Mouse (Mus musculus) natural killer cell, adult 2 months (primary cell): Measurements from ENCODE around the gene Unk.

Experiments used
- DNase-seq, 2 experiments: peaks; one replicate each; pipeline ENCODE4 v3.0.0; 2022; ENCODE audit warnings: low spot score in 2 of 2

Gene Unk

DNA sequence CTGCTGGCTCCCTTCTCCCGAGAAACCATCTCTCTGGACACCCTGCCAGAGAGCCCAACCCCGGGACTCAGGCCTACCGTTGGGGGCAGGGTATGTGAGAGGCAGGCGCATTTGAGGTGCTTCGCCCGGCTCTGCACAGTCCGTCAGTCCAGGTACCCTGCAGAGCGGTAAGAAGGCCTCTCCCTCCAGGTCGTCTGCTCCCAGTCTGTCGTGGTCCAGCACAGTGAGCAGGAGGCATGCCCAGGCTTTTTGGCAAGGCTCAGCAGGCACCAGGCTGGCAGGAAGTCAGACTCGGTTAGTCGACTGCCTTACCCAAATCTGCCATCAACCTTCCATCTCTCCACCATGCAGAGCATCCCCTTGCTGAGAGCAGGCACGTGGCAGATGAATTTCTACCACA is 33.4 kb downstream of the Unk start:
- DNase-seq: no peak

DNA sequence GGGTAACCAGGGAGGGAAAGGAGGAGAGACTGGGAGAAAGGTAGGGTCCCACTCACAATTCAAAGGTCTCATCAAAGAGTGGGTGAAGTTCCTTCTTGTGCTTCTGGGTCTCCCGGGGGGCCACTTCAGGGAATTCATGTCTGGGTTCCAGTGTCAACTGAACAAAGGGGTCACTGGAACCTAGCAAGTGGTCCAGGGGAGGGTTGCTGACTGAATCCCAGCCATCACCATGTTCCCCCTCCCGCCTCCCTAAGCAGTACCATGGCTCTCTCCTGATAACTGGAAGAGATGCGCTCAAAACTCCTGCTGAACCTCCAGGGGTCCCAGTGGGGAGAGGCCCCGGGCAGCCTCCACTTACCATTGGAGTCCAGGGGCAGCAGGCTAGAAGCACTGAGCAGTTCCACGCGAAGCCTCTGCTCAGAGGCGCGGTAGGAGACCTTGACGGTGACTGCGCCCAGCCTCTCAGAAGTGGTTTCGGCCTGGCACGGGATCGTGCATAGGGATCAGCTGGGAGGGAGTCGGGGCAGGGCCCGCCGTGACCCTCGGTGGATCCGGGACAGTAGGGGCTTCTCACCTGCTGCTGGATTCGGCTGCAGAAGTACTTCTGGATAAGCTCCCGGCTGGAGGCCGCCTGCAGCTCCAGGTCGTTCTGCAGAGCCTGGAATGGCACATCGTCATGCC is 34.2 kb downstream of the Unk start:
- no peak for DNase-seq

DNA sequence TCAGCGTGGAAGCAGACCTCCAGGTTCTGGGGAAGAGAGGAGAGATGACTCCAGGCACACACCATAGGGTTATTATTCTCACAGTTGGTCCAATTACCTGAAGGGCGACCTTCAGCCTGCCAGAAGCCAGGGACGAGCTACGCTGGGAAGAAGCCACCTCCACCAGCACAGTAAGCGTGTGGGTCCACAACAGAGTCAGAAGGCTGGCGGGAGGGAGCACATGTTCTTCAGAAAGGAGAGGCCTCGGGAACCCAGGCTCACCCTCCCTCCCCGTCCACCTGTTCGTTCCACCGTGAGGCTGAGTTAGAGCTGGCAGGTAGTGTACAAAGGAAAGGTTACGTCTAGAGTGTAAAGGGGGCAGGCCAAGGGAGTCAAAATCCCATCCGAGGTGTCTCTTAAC is 35.2 kb downstream of the Unk start:
- no peak for DNase-seq

DNA sequence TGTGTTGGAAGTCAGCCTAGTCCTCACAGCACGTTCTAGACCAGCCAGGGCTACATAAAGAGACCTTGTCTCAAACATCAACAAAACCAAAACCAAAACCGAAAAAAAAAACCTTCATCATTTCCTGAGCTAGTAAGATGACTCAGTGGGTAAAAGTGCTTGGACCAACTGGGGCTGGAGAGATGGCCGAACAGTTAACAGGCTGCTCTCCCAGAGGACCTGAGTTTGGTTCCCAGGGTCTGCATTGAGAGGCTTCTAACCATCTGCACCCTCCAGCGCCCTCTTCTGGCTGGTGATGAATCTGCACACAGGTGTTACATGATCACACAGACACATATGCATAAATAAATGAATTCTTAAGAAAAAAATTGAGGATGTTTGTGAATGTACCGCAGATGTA is 41.4 kb downstream of the Unk start:
- peak; percentile 50 to 60 for DNase-seq

DNA sequence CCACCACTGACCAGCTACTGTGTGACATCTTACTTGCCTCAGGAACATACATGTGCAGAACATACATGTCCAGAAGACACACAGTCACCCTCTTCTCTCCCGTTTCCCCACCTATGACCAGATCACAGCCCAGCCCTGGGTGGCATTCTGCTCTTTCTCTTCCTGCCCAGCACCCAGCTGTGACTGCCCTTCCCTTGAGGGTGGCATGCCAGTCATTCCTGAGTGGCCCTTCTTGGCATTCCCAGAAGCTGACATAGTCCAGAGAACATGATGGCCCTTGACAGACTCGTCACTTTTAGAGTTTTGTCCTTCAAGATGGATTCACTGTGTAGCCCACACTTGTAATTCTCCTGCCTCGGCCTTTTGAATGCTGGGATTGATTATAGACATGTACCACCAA is 42.5 kb downstream of the Unk start:
- DNase-seq: no peak

DNA sequence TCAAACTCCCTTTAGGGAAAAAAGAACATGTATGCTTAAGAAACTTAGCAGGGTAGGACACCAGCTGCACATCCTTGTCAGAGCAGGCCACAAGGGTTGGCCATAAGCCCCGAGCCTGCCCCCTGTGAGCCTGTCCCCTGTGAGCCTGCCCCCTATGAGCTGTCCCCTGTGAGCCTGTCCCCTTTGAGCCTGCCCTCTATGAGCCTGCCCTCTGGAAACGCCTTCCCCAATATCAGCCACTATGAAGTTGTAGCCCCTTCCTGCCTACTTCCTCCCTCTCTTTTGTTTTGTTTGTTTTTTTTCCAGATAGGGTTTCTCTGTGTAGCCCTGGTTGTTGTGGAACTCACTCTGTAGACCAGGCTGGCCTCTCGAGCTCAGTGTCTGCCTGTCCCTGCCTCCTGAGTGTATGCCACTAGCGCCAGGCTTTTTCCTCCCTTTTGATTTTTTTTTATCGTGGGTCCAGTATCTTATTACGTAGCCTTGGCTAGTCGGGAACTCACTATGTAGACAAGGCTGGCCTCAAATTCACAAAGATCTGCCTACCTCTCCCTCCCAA is 44.4 kb downstream of the Unk start:
- DNase-seq: no peak

DNA sequence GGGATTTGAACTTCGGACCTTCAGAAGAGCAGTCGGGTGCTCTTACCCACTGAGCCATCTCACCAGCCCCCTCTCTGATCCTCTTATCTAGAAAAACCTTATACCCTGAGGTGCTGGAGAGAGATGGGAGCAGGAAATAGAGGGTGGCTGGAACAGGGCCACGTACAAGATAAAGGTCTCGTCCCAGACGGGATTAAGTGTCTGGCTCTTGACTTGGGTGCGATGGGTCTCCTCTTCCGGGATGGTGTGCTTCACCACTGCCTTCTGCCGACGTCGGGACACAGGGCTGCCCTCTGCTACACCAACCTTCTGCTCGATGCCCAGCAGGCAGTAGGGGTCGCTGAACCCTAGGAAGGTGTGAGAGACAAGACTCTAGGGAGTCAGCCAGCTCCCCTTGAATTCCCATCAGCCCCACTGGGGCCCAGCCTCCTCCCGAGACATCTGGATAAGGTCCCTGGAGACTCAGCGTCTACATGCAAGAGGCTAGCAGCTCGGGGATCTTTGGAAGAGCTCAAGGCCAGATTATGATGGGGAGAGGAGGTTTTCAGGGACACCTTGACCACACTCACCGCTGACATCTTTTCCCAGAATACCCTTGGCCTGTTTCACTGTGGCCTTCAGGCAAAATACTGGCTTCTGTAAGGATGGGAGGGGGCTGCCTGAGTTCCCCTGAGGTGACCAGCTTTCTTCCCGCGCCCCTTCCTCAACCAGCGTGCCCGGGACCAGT is 45.6 kb downstream of the Unk start:
- no peak for DNase-seq

DNA sequence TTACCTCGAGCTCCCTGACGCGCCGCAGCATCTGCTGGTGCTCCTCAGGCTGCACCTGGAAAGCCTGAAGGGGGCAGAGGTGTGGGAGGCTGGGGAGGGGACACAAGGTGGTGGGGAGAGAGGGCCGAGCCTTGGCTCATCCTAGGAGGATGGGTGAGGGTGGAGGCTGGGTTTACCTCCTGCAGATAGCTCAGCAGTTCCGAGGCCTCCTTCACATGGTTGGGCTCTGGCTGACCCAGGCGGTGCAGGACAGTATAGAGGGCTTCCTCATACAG is 46.1 kb downstream of the Unk start:
- DNase-seq: no peak

DNA sequence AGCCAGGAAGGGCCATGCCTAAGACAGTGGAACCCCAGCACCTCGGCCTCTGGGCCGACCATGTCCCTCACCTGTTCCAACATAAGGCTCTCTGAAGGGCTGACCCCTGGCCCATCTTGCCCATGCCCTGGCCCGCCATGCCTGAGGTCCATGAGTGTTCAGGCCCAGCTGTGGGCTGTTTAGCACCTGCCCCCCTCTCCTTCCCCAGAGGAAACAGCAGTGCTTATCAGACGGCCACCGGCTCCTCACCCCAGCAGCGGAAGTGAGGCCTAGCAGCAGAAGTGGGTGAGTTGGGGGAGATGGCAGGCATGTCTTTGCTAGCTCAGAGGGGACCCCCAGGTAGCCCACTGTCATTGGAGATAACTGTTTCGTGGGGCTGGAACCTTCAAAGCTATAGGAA is 46.7 kb downstream of the Unk start:
- DNase-seq: peak; percentile 51 to 60

DNA sequence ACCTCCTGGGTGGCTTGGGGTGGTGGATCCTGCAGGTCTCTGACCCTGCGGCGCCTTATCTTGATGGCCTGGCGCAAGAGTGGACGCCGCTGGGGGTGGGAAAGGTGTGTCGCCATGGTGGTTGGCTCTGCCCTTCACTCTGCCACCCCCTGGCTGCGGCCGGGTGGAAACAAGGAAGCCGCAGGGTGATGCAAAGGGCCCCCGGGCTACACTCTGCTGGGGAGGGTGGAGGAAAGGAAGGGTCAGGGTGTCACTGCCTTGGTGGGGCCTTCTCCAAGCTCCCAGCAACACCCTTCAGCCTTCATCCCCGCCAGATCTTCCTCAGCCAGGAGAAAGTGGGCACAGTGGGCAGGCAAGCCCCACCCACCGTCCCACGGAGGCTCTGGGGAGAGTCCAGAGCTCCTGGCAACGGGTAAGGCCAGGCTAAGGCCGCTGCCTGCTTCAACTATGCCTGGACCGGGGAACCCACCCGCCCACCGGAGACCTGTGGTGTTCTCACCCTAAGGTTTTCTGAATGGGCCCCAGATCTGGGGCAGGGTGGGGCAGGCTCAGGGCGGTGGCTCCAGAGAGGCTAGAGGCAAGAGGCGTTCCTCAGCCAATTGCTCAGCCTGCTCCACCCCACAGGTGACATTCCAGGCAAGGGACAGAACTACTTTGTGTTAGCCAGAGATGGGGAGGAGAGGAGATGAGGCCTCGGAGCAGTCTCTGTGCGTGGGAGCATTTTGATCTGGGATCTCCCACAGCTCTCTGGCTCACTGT is 47.5 kb downstream of the Unk start, which contains the start of gene Unc13d:
Gene Unc13d, minus strand, starts transcription at position 516 of the 759 bp plus-strand sequence.
- peak; percentile 73 to 79 for DNase-seq

DNA sequence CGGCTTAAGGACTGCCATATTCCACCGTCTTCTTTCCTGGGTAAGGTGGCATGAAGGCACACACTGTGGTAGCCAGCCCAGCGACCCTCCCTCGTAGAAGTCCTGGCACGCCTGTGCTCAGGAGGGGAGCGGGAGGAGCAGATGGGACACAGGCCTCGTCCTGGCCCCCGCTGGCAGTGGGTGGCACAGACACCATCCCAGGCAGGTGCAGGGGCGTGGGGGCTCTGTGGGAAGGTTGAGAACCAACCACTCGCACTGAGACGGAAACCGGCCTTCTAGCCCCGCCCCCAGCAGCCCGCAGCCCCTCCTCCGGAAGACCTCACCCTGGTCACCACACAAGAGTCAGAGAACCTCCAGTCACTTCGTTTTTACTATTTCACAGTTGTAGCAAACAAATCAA is 48.1 kb downstream of the Unk start:
- DNase-seq: peak; percentile 81 to 84

DNA sequence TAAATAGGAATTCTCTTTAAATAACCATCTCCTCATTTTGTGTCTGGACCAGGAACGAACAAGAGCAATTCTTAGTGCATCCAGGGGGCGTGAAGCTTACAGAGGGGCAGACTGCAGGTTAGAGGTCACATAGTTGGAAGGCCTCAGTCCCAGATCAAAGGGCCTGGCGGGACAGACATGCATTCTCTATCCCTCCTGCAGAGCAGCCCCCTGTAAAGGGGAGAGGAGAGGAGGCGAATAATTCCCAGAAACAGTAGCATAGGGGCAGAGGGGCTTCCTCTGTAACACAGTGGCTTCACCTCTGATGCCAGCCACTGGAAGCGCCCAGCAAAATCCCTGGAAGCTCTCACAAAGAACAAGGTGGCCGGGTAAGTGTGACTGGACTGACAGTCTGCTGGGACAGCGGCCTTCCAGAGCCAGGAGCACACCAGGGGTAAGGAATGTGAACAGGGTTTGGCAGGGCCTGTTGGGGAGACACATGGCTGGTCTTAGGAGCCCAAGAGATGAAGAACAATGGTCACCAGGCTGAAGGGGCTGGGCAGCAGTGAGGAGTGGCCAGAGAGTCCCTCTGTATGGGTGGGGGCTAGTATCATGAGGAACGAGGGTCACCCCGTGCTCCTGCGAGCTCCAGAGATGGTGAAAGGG is 48.7 kb downstream of the Unk start:
- no peak for DNase-seq

DNA sequence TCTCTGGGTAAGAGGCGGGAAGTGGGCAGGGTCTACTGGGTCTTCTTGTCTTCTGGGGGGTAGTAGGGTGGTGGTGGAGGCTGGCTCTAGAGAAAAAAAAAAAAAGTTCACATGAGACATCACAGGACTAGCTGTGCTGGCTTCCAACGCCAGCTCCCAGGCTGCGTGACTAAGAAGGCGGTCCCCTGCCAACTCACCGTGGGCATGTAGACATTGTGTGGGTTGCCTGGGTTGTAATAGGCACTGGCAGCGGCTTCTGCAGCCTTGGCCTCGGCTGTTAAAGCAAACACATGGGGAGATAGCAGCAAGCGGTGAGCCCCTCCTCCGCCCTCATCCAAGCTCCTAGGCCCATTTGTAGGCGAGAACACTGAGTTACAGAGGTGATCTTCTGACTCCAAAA is 49.4 kb downstream of the Unk start:
- no peak for DNase-seq

DNA sequence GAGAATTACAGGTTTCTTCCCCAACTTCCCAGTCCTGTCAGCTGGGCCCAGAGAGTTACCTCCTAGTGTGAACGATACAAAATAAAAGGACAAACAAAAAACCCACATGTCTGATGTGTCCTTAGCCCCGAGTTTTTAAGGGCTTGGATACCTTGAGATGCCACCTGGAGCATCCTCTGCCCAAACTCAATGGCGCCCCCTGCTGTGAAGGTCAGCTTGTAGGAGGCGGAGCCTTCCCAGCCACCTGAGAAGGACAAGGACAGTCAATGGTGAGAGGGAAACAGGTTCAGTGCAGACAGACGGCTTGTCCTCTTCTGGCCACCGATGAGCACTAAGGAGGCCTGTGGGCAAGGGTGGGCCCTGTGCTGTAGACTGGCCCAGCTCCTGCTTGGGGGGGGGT is 51.0 kb downstream of the Unk start:
- DNase-seq: peak; percentile 51 to 78

DNA sequence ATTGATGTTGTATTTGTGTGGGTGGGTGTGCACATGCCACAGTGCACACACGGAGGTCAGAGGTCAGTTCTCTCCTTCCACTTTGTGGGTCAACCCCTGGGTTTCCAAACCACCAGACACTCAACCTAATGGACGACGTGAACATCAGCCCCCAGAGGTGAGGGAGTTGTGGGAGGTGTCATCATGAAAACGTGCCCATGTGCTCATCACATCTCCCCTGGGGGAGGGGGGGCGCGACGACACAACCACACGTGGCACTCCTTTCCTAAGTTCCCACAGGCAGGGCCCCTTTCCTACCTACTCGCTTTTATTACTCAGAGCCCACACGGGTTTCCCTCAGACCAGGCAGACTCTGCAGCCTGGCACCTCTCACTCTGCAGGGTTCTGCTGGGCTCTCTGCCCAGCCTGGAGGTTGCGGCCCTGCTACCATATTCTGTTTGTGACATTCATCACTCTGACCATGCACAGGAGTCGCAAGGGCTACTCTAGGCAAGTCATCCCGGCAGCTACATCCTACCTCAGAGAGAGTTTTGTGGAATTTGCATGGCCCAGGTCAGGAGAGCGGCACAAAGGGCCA is 53.1 kb downstream of the Unk start:
- no peak for DNase-seq

DNA sequence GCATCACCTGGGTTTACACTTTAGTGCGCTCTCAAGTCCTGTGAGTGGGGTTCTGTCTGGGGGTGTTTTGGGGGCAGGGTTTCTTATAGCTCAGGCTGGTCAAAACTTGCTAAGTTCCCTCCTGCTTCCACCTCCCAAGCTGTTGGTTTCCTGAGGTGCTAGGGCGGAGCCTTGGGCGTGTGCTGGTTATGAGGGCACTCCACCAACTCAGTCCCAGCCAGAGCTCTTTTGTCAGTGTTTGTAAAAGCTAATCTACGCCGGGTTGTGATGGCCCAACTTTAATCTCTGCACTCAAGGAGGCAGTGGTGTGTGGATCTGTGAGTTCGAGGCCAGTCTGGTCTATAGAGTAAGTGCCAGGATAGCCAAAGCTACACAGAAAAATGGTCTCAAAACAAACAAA is 54.0 kb downstream of the Unk start:
- DNase-seq: no peak

DNA sequence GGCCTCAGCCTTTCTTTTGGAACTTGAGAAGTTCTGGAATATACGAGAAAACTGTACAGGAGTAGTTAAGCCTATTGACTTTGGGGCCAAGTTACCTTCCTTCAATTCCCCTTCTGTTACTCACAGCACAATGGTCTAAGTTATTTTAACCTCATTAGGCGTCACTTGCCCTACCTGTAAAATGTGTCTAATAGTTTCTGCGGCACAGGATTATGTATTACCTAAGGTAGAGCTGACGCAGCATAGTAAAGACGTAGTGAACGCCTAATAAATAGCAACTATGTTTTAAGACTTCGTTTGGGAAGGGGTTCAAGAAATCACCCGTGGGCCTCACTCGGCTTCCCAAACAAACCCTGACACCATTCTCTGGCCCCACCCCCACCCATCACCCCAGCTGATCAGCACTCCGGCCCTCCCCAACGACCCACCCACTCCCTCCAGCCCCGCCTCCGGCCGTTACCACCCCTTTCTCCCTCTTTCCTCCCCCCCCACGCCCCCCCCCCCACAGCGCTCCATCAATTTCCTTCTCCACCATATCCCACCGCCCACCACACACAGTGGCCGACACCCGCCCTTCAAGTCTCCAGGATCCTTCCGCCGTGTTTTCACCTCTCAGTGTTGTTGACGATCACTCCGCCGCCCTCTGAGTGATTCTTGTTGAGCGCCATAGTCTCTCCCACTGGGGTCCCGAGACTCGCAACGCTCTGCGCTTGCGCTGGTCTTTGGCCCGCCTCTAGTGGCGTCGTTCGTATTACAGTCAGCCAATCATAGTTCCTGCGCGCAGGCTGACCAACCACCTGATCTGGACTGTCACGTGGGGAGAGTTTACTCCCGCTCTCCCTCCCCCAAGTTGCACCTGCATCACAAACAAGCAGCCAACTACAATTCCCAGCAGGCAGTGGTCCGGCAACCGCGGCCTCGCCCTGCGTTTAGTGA is 56.4 kb downstream of the Unk start, which contains the start of gene Wbp2:
Gene Wbp2, minus strand, starts transcription at position 738 of the 936 bp plus-strand sequence.
- DNase-seq: peak; percentile 97 to 98

DNA sequence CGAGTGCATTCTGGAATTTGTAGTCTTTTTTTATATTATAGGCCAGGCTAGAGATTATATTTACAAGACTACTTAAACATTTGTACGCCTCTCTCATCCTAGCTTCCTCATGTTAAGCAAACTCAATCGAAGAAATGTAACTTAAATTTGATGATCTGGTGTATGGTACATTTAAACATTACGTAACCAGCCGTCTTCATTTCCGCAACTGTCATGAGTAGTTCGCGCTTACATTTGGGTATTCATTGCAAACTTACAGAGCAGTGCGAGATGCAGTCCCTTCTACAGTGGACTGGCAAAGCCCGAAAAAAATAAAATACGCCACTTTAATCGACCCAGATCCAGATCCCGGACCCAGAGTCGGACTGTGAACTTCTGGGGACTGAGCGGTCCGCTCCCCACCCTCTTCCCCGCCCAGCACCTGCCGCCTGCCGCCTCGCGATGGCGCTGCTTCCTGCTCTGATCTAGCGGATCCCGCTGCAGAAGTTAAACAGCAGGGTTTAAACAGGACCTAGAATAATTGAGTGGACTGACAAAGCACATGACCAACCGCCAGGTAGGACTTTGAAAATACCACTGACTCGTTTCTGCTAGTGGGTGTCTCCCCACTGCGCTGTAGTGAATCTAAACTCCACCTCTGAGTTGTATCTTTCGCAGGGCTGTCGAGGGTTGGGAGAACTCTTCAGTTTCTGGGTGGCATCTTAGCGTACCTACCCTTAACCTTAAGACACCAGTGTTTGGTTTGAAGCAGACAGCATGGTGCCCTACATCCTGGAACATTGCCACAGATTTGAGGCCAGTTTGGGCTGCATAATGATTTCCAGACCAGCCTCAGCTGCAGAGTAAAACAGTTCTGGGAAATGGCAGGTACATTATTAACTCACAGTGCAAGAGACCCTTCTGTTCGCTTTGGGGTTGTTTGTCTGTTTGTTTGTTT is 57.3 kb downstream of the Unk start:
- peak; percentile 81 to 85 for DNase-seq

DNA sequence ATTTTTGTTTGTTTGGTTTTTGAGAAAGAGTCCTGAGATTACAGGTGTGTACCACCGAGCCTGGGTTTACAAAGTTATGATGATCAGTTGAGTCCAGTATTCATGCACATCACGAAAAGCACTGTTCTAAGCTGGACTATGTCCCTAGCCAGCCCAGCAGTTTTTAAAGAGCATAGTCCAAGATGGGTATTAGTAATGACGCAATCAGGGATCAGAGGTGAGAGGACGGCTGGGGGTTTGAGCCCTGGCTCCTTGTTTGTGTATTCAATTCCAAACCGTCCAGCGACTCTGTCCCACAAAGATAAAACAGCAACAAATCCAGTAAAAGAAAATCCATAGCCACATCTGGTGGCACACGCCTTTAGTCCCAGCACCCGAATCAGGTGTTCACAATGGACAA is 58.1 kb downstream of the Unk start:
- DNase-seq: no peak
